Mouse (Mus musculus): Measurements from ENCODE around the gene Bach2.

DNA sequence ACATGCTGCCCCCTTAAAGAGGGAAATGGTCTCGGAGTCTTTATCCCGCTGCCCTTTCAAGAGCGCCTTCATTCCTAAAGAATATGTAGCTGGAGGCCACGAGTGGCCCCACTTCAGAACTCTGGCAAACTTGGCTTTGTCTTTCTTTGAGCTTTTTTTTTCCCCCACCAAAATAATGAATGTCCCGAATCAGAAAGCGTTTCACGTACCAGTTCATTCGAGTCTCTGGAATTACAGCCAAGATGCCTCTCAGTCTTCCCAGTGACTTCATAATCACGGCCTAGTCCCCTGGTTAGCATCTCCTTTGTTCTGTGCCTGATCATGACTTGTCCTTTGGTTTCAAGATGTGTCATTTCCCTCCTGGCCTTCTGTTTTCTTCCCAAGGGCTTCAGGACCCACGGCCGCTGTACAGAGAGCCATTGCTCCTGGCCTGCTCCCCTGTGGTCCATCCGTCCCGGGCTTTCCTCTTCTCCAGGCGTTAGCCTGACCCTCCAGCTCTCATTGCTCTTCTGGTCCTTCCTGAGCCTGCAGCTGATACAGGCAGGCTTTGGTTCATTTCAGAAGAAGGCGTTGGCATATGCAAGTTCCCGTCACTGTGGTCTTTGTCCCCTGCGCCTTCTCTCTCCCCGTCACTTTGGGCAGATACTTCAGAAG, 5.6 kb downstream of the Bach2 start:
- no peak for TF ChIP-seq CTCF (IDR thresholded peaks at IDR 0.05; ENCODE audit: extremely low read depth, insufficient read depth, insufficient read length, insufficient replicate concordance)
- no peak for TF ChIP-seq POLR2A (IDR thresholded peaks at IDR 0.05; ENCODE audit: low read depth, low read length)

All from spleen, adult 2 months (tissue).